Mouse (Mus musculus): ENCODE data around the gene D17Wsu92e. TPM values are rescaled to one million over a fixed set of nuclear protein-coding genes. Genes with fewer than 3 reads are reported as not detected.

D17Wsu92e gene
- total RNA-seq, 2 experiments from 2014 or later: 106 to 107 TPM

DNA sequence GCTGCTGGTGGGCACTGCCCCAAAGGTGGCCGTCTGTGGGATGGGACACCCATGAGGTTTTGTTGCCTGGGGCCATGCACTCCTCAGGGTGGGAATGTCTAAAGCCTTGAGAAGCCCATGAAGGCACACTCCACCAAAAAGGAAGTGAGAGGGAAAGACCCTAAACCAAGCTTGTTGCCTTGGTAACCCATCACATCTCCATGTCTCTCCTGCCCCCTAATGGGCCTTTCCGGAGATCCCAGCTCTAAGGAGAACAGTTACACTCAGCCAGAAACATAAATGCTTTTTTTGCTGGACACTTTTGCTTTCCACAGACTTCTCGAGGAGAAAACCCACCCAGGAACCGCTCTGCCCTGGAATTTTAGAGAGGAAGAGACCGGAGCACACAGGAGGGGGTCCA lies 102.2 kb downstream of the D17Wsu92e start:
- peak; percentile 61 for DNase-seq (ENCODE audit: extremely low spot score in 1 of 2, low spot score in 2 of 2)
- intact Hi-C loops (cut with DNase I): loop anchor here (5.0 kb wide), 1 partner anchor 186 kb away; no protein-coding TSS in a partner anchor

DNA sequence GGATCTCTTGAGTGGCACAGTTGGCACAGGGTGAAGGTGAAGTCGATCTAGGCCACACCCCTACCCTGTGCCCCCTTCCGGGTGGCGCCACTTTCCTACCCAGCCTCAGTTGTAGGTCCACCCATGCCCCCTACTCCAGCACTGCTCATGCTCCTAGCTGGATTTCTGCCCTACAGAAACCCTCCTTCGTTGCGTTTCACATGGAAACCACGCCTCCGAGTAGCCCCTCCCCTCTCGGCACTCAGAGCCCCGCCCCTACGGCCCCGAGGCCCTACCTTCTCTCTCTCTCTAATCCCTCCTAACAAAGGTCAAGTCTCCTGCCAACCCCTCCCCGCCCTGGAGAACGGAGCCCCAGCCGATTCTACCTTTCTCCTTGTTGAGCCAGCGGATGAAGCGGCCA lies 103.6 kb downstream of the D17Wsu92e start:
- intact Hi-C loops (cut with DNase I): loop anchor here (5.0 kb wide), 1 partner anchor 185 kb away; no protein-coding TSS in a partner anchor
- DNase-seq (ENCODE audit: extremely low spot score in 1 of 2, low spot score in 2 of 2): peak in 1 of 2 experiments; percentile 50

GRCm38 (mm10) chr17:27712832-27713231 lies 107.6 kb downstream of the D17Wsu92e start:
- DNase-seq (ENCODE audit: extremely low spot score in 1 of 2, low spot score in 2 of 2): no peak
- intact Hi-C loops (cut with DNase I): no loop called here

- DNase-seq (ENCODE audit: extremely low spot score in 1 of 2, low spot score in 2 of 2): no peak
- intact Hi-C loops (cut with DNase I): no loop called here
Observed at GRCm38 (mm10) chr17:27709650-27710049, 110.8 kb downstream of the D17Wsu92e start.

- peak in 1 of 2 experiments; percentile 90 for DNase-seq (ENCODE audit: extremely low spot score in 1 of 2, low spot score in 2 of 2)
- intact Hi-C loops (cut with DNase I): no loop called here
Observed at GRCm38 (mm10) chr17:27707954-27708661, 112.3 kb downstream of the D17Wsu92e start.

DNA sequence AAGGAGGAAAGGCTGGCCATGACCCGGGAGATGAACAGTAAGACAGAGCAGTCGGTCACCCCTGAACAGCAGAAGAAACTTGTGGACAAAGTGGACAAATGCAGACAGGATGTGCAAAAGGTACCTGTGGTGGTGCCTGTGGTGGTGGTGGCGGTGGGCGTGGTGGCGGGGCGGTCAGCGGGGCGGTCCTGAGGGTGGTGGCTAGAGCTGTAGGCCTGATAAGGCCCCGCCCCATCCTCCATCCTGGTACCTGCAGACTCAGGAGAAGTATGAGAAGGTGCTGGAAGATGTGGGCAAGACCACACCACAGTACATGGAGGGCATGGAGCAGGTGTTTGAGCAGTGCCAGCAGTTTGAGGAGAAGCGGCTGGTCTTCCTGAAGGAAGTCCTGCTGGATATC lies 114.8 kb downstream of the D17Wsu92e start:
- intact Hi-C loops (cut with DNase I): no loop called here
- DNase-seq (ENCODE audit: extremely low spot score in 1 of 2, low spot score in 2 of 2): no peak

DNA sequence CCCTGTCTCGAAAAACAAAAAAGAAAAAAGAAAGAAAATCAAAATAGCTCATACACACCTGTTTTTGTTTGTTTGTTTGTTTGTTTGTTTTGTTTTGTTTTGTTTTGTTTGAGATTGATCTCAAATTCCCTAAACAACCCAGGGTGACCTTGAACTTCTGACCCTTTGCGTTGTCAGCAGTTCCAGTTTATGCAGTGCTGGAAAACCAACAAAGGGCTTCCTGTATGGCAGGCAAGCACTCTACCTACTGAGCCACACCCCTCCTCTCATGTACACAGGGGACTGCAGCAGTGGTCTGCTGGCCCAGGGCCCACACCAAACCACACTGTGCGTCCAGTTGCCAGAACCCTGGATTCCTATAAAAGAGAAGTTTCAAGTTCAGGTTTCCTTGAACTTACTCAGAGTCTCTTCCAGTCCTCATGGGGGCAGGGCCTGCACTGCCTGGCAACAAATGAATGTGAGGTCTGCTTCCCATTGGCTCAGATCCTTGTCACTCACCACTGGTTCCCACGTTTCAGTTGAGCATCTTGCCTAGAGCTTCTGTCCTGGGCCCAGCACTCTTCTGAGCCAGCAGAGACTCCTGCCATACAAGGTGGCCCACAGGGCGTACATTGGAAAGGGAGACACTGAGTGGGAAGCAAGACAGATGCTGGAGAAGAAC lies 116.4 kb downstream of the D17Wsu92e start:
- peak in 1 of 2 experiments; percentile 62 for DNase-seq (ENCODE audit: extremely low spot score in 1 of 2, low spot score in 2 of 2)
- intact Hi-C loops (cut with DNase I): no loop called here

DNA sequence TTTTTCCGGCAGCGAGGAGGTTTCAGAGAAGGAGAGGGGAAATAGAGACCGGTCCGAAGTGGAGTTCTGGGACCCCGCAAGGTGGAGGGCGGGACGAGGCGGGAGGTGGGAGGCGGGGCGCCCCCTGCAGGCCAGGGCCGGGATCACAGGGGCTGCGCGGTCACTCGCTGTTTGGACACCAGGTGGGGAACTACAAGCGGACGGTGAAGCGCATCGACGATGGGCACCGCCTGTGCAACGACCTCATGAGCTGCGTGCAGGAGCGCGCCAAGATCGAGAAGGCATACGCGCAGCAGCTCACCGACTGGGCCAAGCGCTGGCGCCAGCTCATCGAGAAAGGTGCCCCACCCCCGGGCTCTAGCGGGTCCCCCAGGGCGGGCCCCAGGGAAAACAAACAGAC lies 117.9 kb downstream of the D17Wsu92e start:
- peak in 1 of 2 experiments; percentile 66 for DNase-seq (ENCODE audit: extremely low spot score in 1 of 2, low spot score in 2 of 2)

DNA sequence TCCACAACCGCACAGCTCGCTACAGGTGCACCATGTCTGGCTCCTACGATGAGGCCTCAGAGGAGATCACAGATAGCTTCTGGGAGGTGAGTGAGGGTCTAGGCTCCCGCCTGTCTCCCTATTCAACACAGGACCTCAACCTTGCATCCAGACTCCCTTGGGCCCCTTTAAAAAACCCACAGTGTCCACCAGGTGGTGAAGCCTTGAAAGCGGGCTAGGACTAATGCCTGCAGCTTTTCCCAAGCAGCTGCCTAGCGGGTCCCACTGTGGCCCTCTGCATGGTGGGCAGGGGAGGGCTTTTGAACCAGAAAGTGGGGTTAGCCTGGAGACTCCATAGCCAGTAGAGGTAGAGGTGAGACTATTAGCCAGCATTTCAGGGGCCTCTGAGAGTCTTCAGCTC lies 118.6 kb downstream of the D17Wsu92e start:
- no peak for DNase-seq (ENCODE audit: extremely low spot score in 1 of 2, low spot score in 2 of 2)
- intact Hi-C loops (cut with DNase I): no loop called here

More for the DNA sequence above, 117.9 kb downstream of the D17Wsu92e start:
- intact Hi-C loops (cut with DNase I): no loop called here

Other genes with a start within 250 kb of the D17Wsu92e start
- 100 to 1,000 TPM; 497 to 524 TPM for gene Nudt3, start 197.2 kb downstream of the D17Wsu92e start, total RNA-seq (2021)
- gene RPS10-NUDT3, start 185.4 kb downstream of the D17Wsu92e start, total RNA-seq (2021): not detected
- gene Rps10, start 184.0 kb downstream of the D17Wsu92e start, total RNA-seq (2021): 100 to 1,000 TPM; 503 to 512 TPM
- 100 to 1,000 TPM; 204 to 211 TPM for gene Pacsin1, start 165.1 kb downstream of the D17Wsu92e start, total RNA-seq (2021)
- 1 to 10 TPM; 1.3 to 2.0 TPM for gene Spdef, start 91.7 kb downstream of the D17Wsu92e start, total RNA-seq (2021)
- 10 to 100 TPM; 72.1 to 76.6 TPM for gene Snrpc, start 17.5 kb upstream of the D17Wsu92e start, total RNA-seq (2021)
- 10 to 100 TPM; 22.9 to 23.8 TPM for gene Uhrf1bp1, start 35.8 kb upstream of the D17Wsu92e start, total RNA-seq (2021)
- gene Anks1, start 88.7 kb upstream of the D17Wsu92e start, total RNA-seq (2021): 10 to 100 TPM; 37.3 to 37.7 TPM
- gene Taf11, start 89.2 kb upstream of the D17Wsu92e start, total RNA-seq (2021): 10 to 100 TPM; 35.2 to 38.3 TPM

Data from left cerebral cortex, postnatal 10 days (tissue).